Mouse (Mus musculus) CD8-positive naive resting alpha-beta T cell, adult 2 months (primary cell): Measurements from ENCODE around the gene Commd4.
"Not testable (repeated sequence)": the region's sequence is repeated elsewhere in the genome, so short reads cannot be mapped to it uniquely, and the experiment has no call there.

Experiments
- DNase-seq, 2 experiments: peaks; one replicate each; pipeline ENCODE4 v3.0.0; 2022; ENCODE audit warnings: low read depth in 2 of 2, low spot score in 2 of 2

Gene Commd4

DNA sequence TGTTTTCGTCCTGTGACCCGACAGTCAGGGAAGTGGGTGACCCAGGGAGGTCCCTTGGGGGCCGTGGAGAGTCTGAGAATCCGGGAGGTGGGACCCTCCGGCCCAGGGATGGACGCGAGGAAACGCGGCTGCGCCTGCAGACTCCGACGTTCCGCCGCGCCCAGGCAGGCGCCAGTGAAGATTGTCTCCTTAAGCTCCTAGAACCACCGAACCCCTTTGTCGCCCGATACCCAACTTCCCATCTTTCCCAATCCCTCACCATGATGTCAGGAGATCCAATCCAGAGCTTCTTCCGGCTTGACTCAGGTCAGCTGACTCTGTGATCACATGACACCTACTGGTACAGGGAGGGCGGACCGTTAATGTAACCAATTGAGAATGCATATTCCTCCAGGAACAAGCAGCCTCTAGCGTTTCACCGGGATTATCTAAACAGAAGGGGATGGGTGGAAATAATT is at the start of gene Commd4:
Gene Commd4 (minus strand): TSS at position 319 of the 458 bp plus-strand sequence.
- peak; percentile 78 for DNase-seq

GRCm38 (mm10) chr9:57206896-57207295 is 48.8 kb upstream of the Commd4 start:
- DNase-seq, result no peak

GRCm38 (mm10) chr9:57203571-57203970 is 45.4 kb upstream of the Commd4 start:
- not testable (repeated sequence) for DNase-seq

GRCm38 (mm10) chr9:57202981-57203380 is 44.9 kb upstream of the Commd4 start:
- DNase-seq, result no peak

GRCm38 (mm10) chr9:57197414-57197813 is 39.3 kb upstream of the Commd4 start:
- no peak for DNase-seq

DNA sequence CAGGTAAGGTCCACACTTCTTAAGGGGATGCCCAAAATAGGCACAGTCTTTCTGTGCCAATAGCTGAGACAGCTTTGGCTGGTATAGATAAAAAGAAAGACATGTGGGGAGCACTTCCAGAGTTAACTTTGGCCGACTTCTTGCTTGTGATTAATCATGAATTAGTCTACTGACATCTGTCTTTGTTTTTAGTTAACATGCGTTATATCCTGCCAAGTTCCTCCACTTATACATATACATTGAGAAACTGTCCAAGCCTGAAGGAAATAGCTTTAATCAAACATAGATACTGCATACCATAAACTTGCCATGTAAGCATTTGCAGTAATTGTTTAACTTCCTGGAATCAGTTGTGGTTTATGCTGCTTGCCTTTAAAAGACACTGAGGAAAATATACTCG is 38.6 kb upstream of the Commd4 start:
- no peak for DNase-seq

DNA sequence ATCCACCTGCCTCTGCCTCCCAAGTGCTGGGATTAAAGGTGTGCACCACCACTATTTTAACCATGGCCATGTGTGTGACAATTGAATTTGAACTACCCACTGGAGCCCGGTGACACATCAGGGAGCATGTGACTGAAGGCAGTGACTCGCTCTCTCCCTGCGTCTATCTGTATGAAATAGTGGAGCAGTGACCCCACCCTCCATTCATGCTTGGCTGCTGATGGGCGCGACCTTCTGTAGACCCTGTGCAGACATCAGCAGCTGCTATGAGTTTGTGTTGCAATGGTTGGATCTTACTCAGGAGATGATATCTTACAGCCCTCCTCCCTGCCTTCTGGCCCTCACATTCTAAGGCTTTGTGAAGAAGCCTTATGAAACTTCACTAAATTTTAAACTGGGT is 10.3 kb upstream of the Commd4 start:
- DNase-seq, result no peak

GRCm38 (mm10) chr9:57166173-57166572 is 8.0 kb upstream of the Commd4 start:
- no peak for DNase-seq

DNA sequence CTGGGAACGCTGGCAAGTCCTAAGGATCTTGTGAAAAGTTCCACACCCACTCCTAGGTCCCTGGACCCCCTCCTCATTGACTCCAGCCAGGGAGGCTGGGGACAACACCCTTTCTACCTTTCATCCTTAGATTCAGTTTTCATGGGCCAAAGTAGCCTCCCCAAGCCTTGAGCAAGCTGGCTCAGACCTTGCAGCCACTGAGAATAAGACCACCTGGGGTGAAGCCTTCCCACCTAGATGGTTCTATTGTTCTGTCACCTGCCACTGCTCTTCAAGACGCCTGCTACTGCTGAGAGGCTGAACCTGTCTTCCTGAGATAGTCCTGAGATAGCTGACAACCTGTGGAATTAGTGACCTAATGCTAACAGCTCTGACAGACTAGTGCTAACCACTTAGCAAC is 5.0 kb upstream of the Commd4 start:
- no peak for DNase-seq

- no peak for DNase-seq
These were observed 4.4 kb upstream of the Commd4 start for GRCm38 (mm10) chr9:57162496-57162895.

DNA sequence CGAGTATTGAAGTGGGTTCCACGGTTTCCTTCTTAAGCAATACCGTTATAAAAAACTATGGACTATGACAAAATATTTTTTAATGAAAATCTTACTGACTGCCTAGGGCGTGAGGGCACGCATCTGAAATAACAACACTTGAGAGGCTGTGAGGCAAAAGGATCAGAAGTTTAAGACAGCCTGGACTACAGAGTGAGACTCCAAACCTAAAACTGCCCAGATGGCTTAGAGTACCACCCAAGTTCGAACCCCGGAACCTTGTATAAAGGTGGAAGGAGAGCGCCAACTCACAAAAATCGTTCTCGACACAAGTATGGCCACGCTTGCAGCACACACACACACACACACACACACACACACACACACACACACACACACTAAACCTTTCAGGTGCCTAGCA is 375 bp upstream of the Commd4 start:
- DNase-seq, result no peak

DNA sequence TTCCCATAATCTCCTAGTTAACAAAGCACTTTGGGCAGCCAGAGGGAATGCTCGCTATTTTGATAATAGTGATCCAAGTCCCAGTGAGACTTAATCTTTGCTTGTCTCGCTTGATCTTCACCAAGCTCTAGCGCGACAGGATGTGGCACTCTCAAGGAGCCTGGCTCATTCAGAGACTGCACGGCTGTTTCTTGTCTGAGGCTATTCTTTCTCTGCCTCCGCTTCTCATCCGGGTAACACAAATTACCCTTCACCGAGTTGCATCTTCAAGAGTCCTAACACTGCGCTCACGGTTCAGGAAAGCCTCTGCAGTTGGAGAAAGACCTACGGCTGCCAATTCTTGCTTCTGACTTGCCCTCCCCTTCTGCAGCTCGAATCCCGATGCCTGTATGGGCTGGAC is 632 bp downstream of the Commd4 start:
- DNase-seq, result peak in 1 of 2 experiments; percentile 50

GRCm38 (mm10) chr9:57156823-57157222 is 1.3 kb downstream of the Commd4 start:
- DNase-seq, result no peak

DNA sequence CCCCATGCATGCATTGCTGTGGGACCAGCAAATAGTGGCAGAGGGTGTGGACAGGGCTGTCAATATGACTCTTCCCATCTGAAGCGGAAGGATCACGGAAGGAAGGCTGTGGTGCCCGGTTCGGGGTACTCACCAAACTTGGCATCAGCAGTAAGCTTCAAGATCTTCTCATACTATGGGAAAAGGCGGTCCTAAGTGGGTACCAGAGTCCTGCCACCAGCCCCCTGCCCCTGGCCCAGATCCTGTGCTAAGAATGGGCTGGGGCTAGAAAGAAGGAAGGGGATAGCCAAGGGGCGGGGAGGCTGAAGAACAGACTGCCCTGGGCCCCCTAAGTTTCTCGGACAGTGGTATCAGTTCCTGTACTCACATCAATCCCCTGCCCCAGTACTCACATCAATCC is 1.7 kb downstream of the Commd4 start:
- no peak for DNase-seq

GRCm38 (mm10) chr9:57152331-57152730 is 5.8 kb downstream of the Commd4 start:
- no peak for DNase-seq

GRCm38 (mm10) chr9:57150192-57150591 is 7.9 kb downstream of the Commd4 start:
- no peak for DNase-seq

DNA sequence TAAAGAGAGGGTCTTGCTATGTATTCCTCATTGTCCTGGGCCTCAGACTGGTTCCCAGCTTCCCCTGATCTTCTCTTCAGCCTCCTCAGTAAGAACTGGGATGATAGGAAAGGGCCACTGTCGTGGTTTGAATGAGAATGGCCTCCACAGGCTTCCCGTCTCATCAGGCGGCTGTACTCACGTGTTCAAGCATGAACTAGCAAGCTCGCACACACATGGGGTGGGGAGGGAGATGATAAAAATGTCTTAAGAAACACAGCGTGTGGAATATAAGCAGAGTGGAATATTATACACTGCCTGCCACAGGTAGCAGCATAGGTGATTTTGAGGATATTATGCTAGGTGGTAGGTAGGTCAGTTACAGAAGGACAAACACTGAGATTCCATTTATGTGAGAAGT is 9.1 kb downstream of the Commd4 start:
- DNase-seq, result no peak

GRCm38 (mm10) chr9:57148144-57148878 is 9.8 kb downstream of the Commd4 start, which contains the start of gene Neil1:
TSS of gene Neil1 (minus strand) at chr9:57148305.
- DNase-seq, result peak; percentile 81 to 82

DNA sequence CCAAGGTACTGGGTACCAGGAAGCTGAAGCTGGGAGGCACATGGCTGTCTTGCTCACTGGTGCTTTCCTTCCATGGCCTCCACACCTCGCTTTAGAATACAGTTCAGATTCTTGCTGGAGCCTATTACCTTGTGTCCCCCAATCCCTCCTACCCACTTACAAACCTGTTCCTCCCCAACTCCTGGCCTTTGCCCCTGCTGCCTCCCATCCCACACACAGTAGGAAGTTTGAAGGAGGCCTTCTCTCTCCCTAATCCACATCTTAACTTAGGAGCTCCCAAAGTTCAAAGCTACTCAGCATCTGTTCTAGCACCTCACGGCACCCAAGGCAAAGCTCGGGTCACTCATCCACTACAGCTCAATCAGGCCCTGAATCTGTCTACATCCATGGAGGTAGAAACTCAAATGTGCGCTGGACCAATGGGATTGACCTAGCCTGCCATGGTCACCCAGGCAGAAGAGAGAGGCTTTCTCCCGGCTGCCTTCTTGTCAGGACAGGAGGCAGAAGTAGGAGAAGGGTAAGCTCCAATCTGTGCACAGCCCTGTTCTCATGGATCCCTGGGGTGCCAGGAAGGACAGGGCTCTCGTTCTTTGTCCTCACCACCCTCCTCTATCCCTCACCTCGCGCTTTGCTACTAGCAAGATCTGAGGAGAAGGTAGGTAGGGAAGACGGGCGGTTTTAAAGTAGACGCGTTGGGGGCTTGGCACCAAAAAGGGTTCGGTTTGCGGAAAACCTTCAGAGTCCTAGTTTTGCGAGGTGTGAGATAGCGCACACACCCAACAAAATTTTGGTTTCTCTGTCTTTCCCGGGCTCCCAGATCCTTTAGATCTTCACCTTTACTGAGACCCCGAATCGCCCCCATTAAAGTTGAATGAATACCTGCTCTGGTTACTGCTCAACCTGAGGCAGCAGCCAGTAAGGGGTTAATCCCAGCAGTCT is 10.7 kb downstream of the Commd4 start:
- no peak for DNase-seq

DNA sequence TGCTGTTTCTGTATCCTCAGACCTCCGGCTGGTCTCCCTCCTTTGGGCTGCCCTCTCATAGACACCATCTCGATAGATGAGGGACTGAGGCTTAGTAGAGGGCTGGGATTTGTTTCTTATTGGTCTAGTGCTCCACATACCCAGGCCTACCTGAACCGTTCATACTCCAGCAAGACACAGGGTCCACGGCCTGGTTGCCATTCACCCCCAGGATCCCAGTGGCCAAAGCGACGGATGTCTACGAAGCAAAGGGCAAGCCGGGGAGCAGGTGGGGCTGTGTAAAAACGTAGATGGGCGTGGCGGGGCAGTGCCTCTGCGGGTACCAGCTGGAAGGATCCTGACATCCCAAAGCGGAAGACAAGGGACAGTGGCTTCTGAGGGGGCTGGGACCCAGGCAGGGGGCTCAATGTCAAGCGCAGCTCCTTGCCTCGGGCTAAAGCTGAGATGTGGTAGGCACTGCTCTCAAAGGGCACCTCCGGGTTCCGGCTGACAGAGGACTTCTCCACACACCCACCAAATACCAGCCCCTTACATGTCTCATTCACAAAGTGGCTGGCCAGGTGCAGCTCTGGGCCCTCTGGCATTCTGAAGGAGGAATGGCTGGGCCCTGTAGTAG is 11.6 kb downstream of the Commd4 start:
- no peak for DNase-seq

DNA sequence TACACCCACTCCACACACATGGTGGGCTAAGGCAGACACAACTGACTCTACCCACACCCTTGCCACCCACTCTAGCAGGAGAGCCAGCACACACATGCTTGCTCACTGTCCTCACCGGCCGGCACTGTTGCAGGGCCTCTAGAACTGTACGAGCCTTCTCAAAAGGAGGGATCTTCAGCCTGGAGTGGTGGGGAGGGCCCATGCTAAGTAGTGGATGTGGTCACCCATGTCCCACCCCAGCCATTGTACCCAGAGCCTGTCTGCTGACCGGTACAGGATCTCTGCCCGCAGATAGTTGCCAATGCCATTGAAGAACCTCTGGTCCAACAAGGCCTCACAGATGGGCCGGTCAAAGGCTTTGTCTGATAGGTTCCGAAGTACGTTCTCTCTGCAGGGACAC is 13.3 kb downstream of the Commd4 start:
- no peak for DNase-seq

DNA sequence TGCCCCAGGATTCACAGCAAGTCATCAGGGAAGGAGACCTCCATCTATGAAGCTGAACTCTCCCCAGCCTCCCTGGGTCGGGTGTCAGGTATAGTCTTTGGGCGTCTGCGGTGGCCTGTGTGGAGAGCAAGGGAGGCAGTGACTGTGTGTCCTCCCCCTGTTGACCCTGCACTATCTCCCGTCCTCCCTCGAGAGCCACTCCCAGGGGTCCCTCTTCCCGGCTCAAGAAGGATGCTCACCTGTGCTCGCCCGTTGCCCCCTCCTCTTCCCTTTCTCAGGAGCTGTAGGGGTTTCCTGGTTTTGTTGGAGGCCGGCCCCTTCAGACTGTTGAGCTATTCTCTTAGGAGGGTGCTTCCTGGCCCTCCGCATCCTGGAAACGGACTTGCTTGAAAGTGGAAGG is 14.9 kb downstream of the Commd4 start:
- no peak for DNase-seq
